ENCODE assay signal across 8 mouse cellular contexts in genomic region chr9:110877888-110878287, GRCm38 (mm10). TPM values are rescaled to one million over a fixed set of nuclear protein-coding genes. Genes with fewer than 3 reads are reported as not detected.
DNase-seq lines count a peak whose midpoint lies in the region; ATAC-seq and TF ChIP-seq lines count a peak whose summit lies in the region.

No protein-coding gene starts in this region.

- no peaks in the 10 kb centered on the region for H3K9me3 ChIP-seq in megakaryocyte, embryonic 14.5 days
- no peaks in the 10 kb centered on the region for H3K9me3 ChIP-seq in heart, embryonic 16.5 days (replicated peaks; ENCODE audit: control insufficient read depth, low read length)

- H3K4me2 ChIP-seq in heart, embryonic 16.5 days (ENCODE audit: low read depth, low read length): peak overlapping the region; percentile 26
- H3K4me2 ChIP-seq in myocyte (ENCODE audit: low read depth): no peak overlapping the region

- H3K79me2 ChIP-seq in myocyte (ENCODE audit: control insufficient read depth, insufficient read depth): no peaks in the 10 kb centered on the region

- TF ChIP-seq POLR2A in myocyte (IDR thresholded peaks at IDR 0.05; ENCODE audit: insufficient read length, low read depth): no peak

- peaks cover 54% of the 10 kb centered on the region for H3K27me3 ChIP-seq in megakaryocyte, embryonic 14.5 days (replicated peaks)
- H3K27me3 ChIP-seq in heart, embryonic 16.5 days (ENCODE audit: control insufficient read depth, insufficient read depth, low read length): peaks cover 11% of the 10 kb centered on the region
- H3K27me3 ChIP-seq in myocyte (ENCODE audit: control insufficient read depth, insufficient read depth, insufficient read length): peaks cover 20% of the 10 kb centered on the region

- ATAC-seq in megakaryocyte, adult 5-6 weeks (ENCODE audit: poor library complexity, severe bottlenecking): no peak
- peak; percentile 80 for ATAC-seq in heart, embryonic 16.5 days (replicated peaks; ENCODE audit: extremely low read depth, insufficient read depth, low FRiP score)

- H3K36me3 ChIP-seq in megakaryocyte, embryonic 14.5 days (replicated peaks; ENCODE audit: low read length): peaks cover 17% of the 10 kb centered on the region
- H3K36me3 ChIP-seq in heart, embryonic 16.5 days (ENCODE audit: control insufficient read depth, insufficient read depth): no peaks in the 10 kb centered on the region
- H3K36me3 ChIP-seq in myocyte (ENCODE audit: control insufficient read depth, insufficient read depth): no peaks in the 10 kb centered on the region

- peak overlapping the region; percentile 86 for H3K4me3 ChIP-seq in megakaryocyte, embryonic 14.5 days (replicated peaks)
- no peak overlapping the region for H3K4me3 ChIP-seq in heart, embryonic 16.5 days (ENCODE audit: low read length)
- no peak overlapping the region for H3K4me3 ChIP-seq in myocyte

- DNase-seq in adrenal gland, adult (ENCODE audit: inconsistent age in 2 of 2, low spot score in 1 of 2): peak; percentile 80 to 83
- DNase-seq in adrenal gland, postnatal 4 days (ENCODE audit: low spot score in 2 of 2): no peak
- no peak for DNase-seq in right cerebral cortex, postnatal 4 days
- DNase-seq in embryo, embryonic 11 days: no peak

- peak overlapping the region; percentile 38; the same call in 1 of the 2 replicates for H3K9ac ChIP-seq in heart, embryonic 16.5 days (ENCODE audit: low read length)

- 47% methylated on average over 5 of the region's 5 CpGs for WGBS in heart, embryonic 16.5 days

- peak overlapping the region; percentile 81 for H3K27ac ChIP-seq in heart, embryonic 16.5 days (ENCODE audit: low read length)

- peaks cover 88% of the 10 kb centered on the region for H3K4me1 ChIP-seq in megakaryocyte, embryonic 14.5 days
- peaks cover 34% of the 10 kb centered on the region for H3K4me1 ChIP-seq in heart, embryonic 16.5 days (ENCODE audit: control insufficient read depth, insufficient read depth, low read length)

- H3ac ChIP-seq in myocyte (ENCODE audit: control insufficient read depth, insufficient read length): no peak overlapping the region

TF ChIP-seq in myocyte, 11 proteins besides CTCF, POLR2A, EP300 and RAD21:
- TF ChIP-seq E2F4 (IDR thresholded peaks at IDR 0.05; ENCODE audit: insufficient read depth) (no peak), CEBPB (IDR thresholded peaks at IDR 0.05; ENCODE audit: insufficient read depth, poor library complexity, severe bottlenecking) (no peak), MYOG (IDR thresholded peaks at IDR 0.05; ENCODE audit: control insufficient read depth in 1 of 3, insufficient read depth in 1 of 3, insufficient read length in 2 of 3, low read depth in 2 of 3) (peak in 2 of 3 experiments; percentile 6 to 64), USF1 (IDR thresholded peaks at IDR 0.05; ENCODE audit: low read depth) (no peak), MYOD1 (IDR thresholded peaks at IDR 0.05; ENCODE audit: control insufficient read depth in 1 of 3, insufficient read length in 2 of 3, low read depth in 2 of 3) (peak in 1 of 3 experiments; percentile 67), REST (IDR thresholded peaks at IDR 0.05; ENCODE audit: insufficient read depth, insufficient read length) (no peak)

RNA-seq across cellular contexts. Expression of gene Als2cl, which starts 1.8 kb away (rescaled TPM):
- 10 to 100 TPM; 22.0 to 22.5 TPM for total RNA-seq in adrenal gland, postnatal 4 days (2021)
- polyA plus RNA-seq in megakaryocyte, embryonic 14.5 days (2012; ENCODE audit: insufficient read depth, low replicate concordance): 2.1 and 6.7 TPM in 2 replicates
- 0.29 and 0.48 TPM in 2 replicates for total RNA-seq in megakaryocyte, adult 5-6 weeks (2015)
- total RNA-seq in megakaryocyte, adult 5-6 weeks (2017): 0.61 and 2.9 TPM in 2 replicates
- 3.1 and 4.4 TPM in 2 replicates for polyA plus RNA-seq in heart, embryonic 16.5 days (2015; fragmentation: Nextera tagmentation; extraction: Ambion mirVana)
- 2.5 TPM for polyA plus RNA-seq in myocyte (2012; fragmentation: generic; extraction: Trizol)

RNA-seq across cellular contexts. Expression of gene Tmie, which starts 2.0 kb away (rescaled TPM):
- total RNA-seq in adrenal gland, postnatal 4 days (2021): 1 to 10 TPM; 1.9 to 3.5 TPM
- 2.2 and 4.5 TPM in 2 replicates for polyA plus RNA-seq in megakaryocyte, embryonic 14.5 days (2012; ENCODE audit: insufficient read depth, low replicate concordance)
- 0.05 TPM in 1 of 2 replicates, not detected in the other for total RNA-seq in megakaryocyte, adult 5-6 weeks (2015)
- total RNA-seq in megakaryocyte, adult 5-6 weeks (2017): not detected in 2 replicates
- polyA plus RNA-seq in heart, embryonic 16.5 days (2015; fragmentation: Nextera tagmentation; extraction: Ambion mirVana): 1.2 and 1.7 TPM in 2 replicates
- 0.02 TPM for polyA plus RNA-seq in myocyte (2012; fragmentation: generic; extraction: Trizol)

RNA-seq across cellular contexts. Expression of gene Prss50, which starts 20.1 kb away (rescaled TPM):
- under 1 TPM in 1 of 2 experiments, not detected in 1; 0.34 TPM for total RNA-seq in adrenal gland, postnatal 4 days (2021)
- 0.70 TPM in 1 of 2 replicates, not detected in the other for polyA plus RNA-seq in megakaryocyte, embryonic 14.5 days (2012; ENCODE audit: insufficient read depth, low replicate concordance)
- 1.0 TPM in 1 of 2 replicates, not detected in the other for total RNA-seq in megakaryocyte, adult 5-6 weeks (2015)
- 0.15 TPM in 1 of 2 replicates, not detected in the other for total RNA-seq in megakaryocyte, adult 5-6 weeks (2017)
- polyA plus RNA-seq in heart, embryonic 16.5 days (2015; fragmentation: Nextera tagmentation; extraction: Ambion mirVana): not detected in 2 replicates
- polyA plus RNA-seq in myocyte (2012; fragmentation: generic; extraction: Trizol): 0.02 TPM

RNA-seq across cellular contexts. Expression of gene Prss46, which starts 33.6 kb away (rescaled TPM):
- total RNA-seq in adrenal gland, postnatal 4 days (2021): not detected
- not detected in 2 replicates for polyA plus RNA-seq in megakaryocyte, embryonic 14.5 days (2012; ENCODE audit: insufficient read depth, low replicate concordance)
- total RNA-seq in megakaryocyte, adult 5-6 weeks (2015): not detected in 2 replicates
- not detected in 2 replicates for total RNA-seq in megakaryocyte, adult 5-6 weeks (2017)
- polyA plus RNA-seq in heart, embryonic 16.5 days (2015; fragmentation: Nextera tagmentation; extraction: Ambion mirVana): not detected in 2 replicates
- 0.11 TPM for polyA plus RNA-seq in myocyte (2012; fragmentation: generic; extraction: Trizol)

RNA-seq across cellular contexts. Expression of gene Fam240a, which starts 38.8 kb away (rescaled TPM):
- not detected for total RNA-seq in adrenal gland, postnatal 4 days (2021)
- polyA plus RNA-seq in megakaryocyte, embryonic 14.5 days (2012; ENCODE audit: insufficient read depth, low replicate concordance): not detected in 2 replicates
- not detected in 2 replicates for total RNA-seq in megakaryocyte, adult 5-6 weeks (2015)
- total RNA-seq in megakaryocyte, adult 5-6 weeks (2017): not detected in 2 replicates
- not detected in 2 replicates for polyA plus RNA-seq in heart, embryonic 16.5 days (2015; fragmentation: Nextera tagmentation; extraction: Ambion mirVana)
- not detected for polyA plus RNA-seq in myocyte (2012; fragmentation: generic; extraction: Trizol)

Comparison
In these comparisons a context has a peak if more than half of its experiments do, and no peak if none do; other contexts are left out.
1. DNase-seq: peak in adrenal gland, adult (2 of 2); none in adrenal gland, postnatal 4 days (0 of 2), right cerebral cortex, postnatal 4 days (single experiment) and embryo, embryonic 11 days (single experiment).